Mouse (Mus musculus): ENCODE results near the gene Fam241a. TPM values are rescaled to one million over a fixed set of nuclear protein-coding genes. Genes with fewer than 3 reads are reported as not detected.
A peak's percentile ranks its signal among the peaks of the same experiment; 100 is the strongest.

The Fam241a gene
- 1 to 10 TPM; 3.9 to 4.1 TPM for total RNA-seq (2021)

GRCm38 (mm10) chr3:127895792-127896541, at the start of gene Fam241a:
Fam241a (minus strand) TSS chr3:127896324.
- DNase-seq, result peak; percentile 89 to 90
- intact Hi-C loops (cut with DNase I), result loop anchor here (2.0 to 5.0 kb wide), 5 partner anchors 44 to 264 kb away; partner anchors contain the start of genes Ap1ar, Neurog2 and Tifa

- no peak for DNase-seq
- intact Hi-C loops (cut with DNase I), result no loop called here
Observed at GRCm38 (mm10) chr3:127932453-127932852, 36.3 kb upstream of the Fam241a start.

GRCm38 (mm10) chr3:127930326-127931012, 34.3 kb upstream of the Fam241a start:
- intact Hi-C loops (cut with DNase I), result no loop called here
- DNase-seq, result no peak

GRCm38 (mm10) chr3:127929921-127930320, 33.8 kb upstream of the Fam241a start:
- no peak for DNase-seq
- intact Hi-C loops (cut with DNase I), result no loop called here

- intact Hi-C loops (cut with DNase I), result no loop called here
- DNase-seq, result no peak
Observed at GRCm38 (mm10) chr3:127926635-127927183, 30.6 kb upstream of the Fam241a start.

GRCm38 (mm10) chr3:127924464-127924863, 28.3 kb upstream of the Fam241a start:
- intact Hi-C loops (cut with DNase I), result no loop called here

GRCm38 (mm10) chr3:127923183-127923582, 27.1 kb upstream of the Fam241a start:
- DNase-seq, result no peak
- intact Hi-C loops (cut with DNase I), result no loop called here

More at GRCm38 (mm10) chr3:127924464-127924863, 28.3 kb upstream of the Fam241a start:
- no peak for DNase-seq

GRCm38 (mm10) chr3:127922125-127922524, 26.0 kb upstream of the Fam241a start:
- DNase-seq, result no peak
- intact Hi-C loops (cut with DNase I), result no loop called here

GRCm38 (mm10) chr3:127917999-127918661, 22.0 kb upstream of the Fam241a start:
- DNase-seq, result no peak
- intact Hi-C loops (cut with DNase I), result no loop called here

- no peak for DNase-seq
- intact Hi-C loops (cut with DNase I), result no loop called here
Observed at GRCm38 (mm10) chr3:127917549-127917948, 21.4 kb upstream of the Fam241a start.

GRCm38 (mm10) chr3:127915656-127916334, 19.7 kb upstream of the Fam241a start:
- intact Hi-C loops (cut with DNase I), result no loop called here
- DNase-seq, result no peak

- DNase-seq, result peak in 1 of 2 experiments; percentile 17
- intact Hi-C loops (cut with DNase I), result no loop called here
Observed at GRCm38 (mm10) chr3:127913885-127914709, 18.0 kb upstream of the Fam241a start.

GRCm38 (mm10) chr3:127909941-127910340, 13.8 kb upstream of the Fam241a start:
- intact Hi-C loops (cut with DNase I), result no loop called here

GRCm38 (mm10) chr3:127894981-127895779, 944 bp downstream of the Fam241a start:
- DNase-seq, result no peak
- intact Hi-C loops (cut with DNase I), result loop anchor here (5.0 kb wide), 3 partner anchors 43 to 263 kb away; partner anchors contain the start of genes Neurog2 and Tifa

More at GRCm38 (mm10) chr3:127909941-127910340, 13.8 kb upstream of the Fam241a start:
- no peak for DNase-seq

GRCm38 (mm10) chr3:127893902-127894301, 2.2 kb downstream of the Fam241a start:
- intact Hi-C loops (cut with DNase I), result no loop called here

GRCm38 (mm10) chr3:127891906-127892305, 4.2 kb downstream of the Fam241a start:
- DNase-seq, result no peak
- intact Hi-C loops (cut with DNase I), result no loop called here

More at GRCm38 (mm10) chr3:127893902-127894301, 2.2 kb downstream of the Fam241a start:
- peak in 1 of 2 experiments; percentile 8 for DNase-seq

GRCm38 (mm10) chr3:127890008-127890407, 6.1 kb downstream of the Fam241a start:
- no peak for DNase-seq
- intact Hi-C loops (cut with DNase I), result no loop called here

- no peak for DNase-seq
- intact Hi-C loops (cut with DNase I), result no loop called here
Observed at GRCm38 (mm10) chr3:127889570-127889969, 6.6 kb downstream of the Fam241a start.
